Mouse (Mus musculus) lung, postnatal 0 days (tissue): ENCODE data around the gene Ermard. TPM values are rescaled to one million over a fixed set of nuclear protein-coding genes. Genes with fewer than 3 reads are reported as not detected.
A peak's percentile ranks its signal among the peaks of the same experiment; 100 is the strongest.

Experiments used
- ATAC-seq: fragments of 200-750 bp; cut with Nextera tagmentation; 2 replicates; pipeline ENCODE4 v1.8.0; 2017; ENCODE audit warnings: moderate library complexity
- DNase-seq: peaks from one replicate; pipeline ENCODE4 v3.0.0-alpha.2; 2016; ENCODE audit warnings: low spot score
- H3K27ac ChIP-seq: fragments of 300-500 bp; sonication (generic); 2 replicates; pipeline ENCODE4 v1.5.1; 2014; ENCODE audit warnings: antibody characterized with exemption, mild to moderate bottlenecking, low read length, mixed read lengths
- H3K27me3 ChIP-seq: fragments of 300-500 bp; sonication (generic); replicated peaks from 2 replicates; pipeline ENCODE4 v1.6.1; 2014; ENCODE audit warnings: low read length, mixed read lengths; ENCODE audit not compliant: insufficient read depth
- H3K36me3 ChIP-seq: fragments of 300-500 bp; sonication (generic); 2 replicates; pipeline ENCODE4 v1.6.1; 2014; ENCODE audit warnings: low read length, mixed read lengths; ENCODE audit not compliant: insufficient read depth
- H3K4me1 ChIP-seq: fragments of 300-500 bp; sonication (generic); 2 replicates; pipeline ENCODE4 v1.6.1; 2014; ENCODE audit warnings: antibody characterized with exemption, low read depth, low read length, mixed read lengths; ENCODE audit not compliant: insufficient read depth
- H3K4me2 ChIP-seq: fragments of 300-500 bp; sonication (generic); replicated peaks from 2 replicates; pipeline ENCODE4 v1.6.1; 2014; ENCODE audit warnings: low read depth, mild to moderate bottlenecking, low read length, moderate library complexity, mixed read lengths
- H3K4me3 ChIP-seq: fragments of 300-500 bp; sonication (generic); 2 replicates; pipeline ENCODE4 v1.5.1; 2014; ENCODE audit warnings: low read depth, low read length
- H3K9ac ChIP-seq: fragments of 300-500 bp; sonication (generic); replicated peaks from 2 replicates; pipeline ENCODE4 v1.6.1; 2014; ENCODE audit warnings: low read depth, mild to moderate bottlenecking
- H3K9me3 ChIP-seq: fragments of 300-500 bp; sonication (generic); 2 replicates; pipeline ENCODE4 v1.6.1; 2016; ENCODE audit warnings: low read length, mixed read lengths
- CTCF ChIP-seq: IDR thresholded peaks from 2 replicates; pipeline ENCODE4 v1.5.1; 2016; ENCODE audit warnings: antibody characterized with exemption, mild to moderate bottlenecking
- EP300 ChIP-seq: IDR thresholded peaks from 2 replicates; pipeline ENCODE4 v1.6.1; 2016; ENCODE audit warnings: antibody characterized with exemption, mild to moderate bottlenecking, control low read depth
- WGBS: fragments of 180-500 bp; shearing (Covaris S2); extraction: QIAGEN DNeasy Blood & Tissue Kit; methylation state at CpG from one replicate; pipeline ENCODE4 v1.1.7; 2014; 5-methylcytosine and 5-hydroxymethylcytosine counted together
- polyA plus RNA-seq: library from polyadenylated mRNA; unstranded; fragments of >200 nt; fragmentation: Nextera tagmentation; extraction: Ambion mirVana; gene quantifications from 2 replicates; pipeline ENCODE4 v1.2.1, GENCODE M21; 2015

Ermard gene
- polyA plus RNA-seq, 1 experiment from 2014 or later: 49.6 TPM

GRCm38 (mm10) chr17:15055925-15056324, 14.9 kb downstream of the Ermard start:
- Histone ChIP-seq H3K4me2 (no peak overlapping the region), H3K27me3 (no peaks in the 10 kb centered on the region), H3K9me3 (no peaks in the 10 kb centered on the region), H3K4me1 (no peaks in the 10 kb centered on the region), H3K27ac (no peak overlapping the region), H3K9ac (no peak overlapping the region), H3K36me3 (peaks cover 14% of the 10 kb centered on the region), H3K4me3 (no peak overlapping the region)
- 64% methylated on average over 4 of the region's 4 CpGs for WGBS
- ATAC-seq: no peak
- DNase-seq: no peak
- TF ChIP-seq CTCF (no peak), EP300 (no peak)

- WGBS: 58% methylated on average over 5 of the region's 5 CpGs
- Histone ChIP-seq H3K4me2 (no peak overlapping the region), H3K27ac (no peak overlapping the region), H3K4me1 (no peaks in the 10 kb centered on the region), H3K27me3 (no peaks in the 10 kb centered on the region), H3K4me3 (no peak overlapping the region), H3K36me3 (peaks cover 18% of the 10 kb centered on the region), H3K9ac (no peak overlapping the region), H3K9me3 (no peaks in the 10 kb centered on the region)
- ATAC-seq (peak; percentile 82), DNase-seq (peak; percentile 78)
- TF ChIP-seq CTCF (no peak), EP300 (no peak)
These were observed 17.2 kb downstream of the Ermard start for GRCm38 (mm10) chr17:15058161-15058591.

GRCm38 (mm10) chr17:15059646-15060045, 18.6 kb downstream of the Ermard start:
- no peak overlapping the region for H3K9ac ChIP-seq
- no peak for TF ChIP-seq CTCF
- TF ChIP-seq EP300: no peak
- WGBS: 96% methylated on average over 14 of the region's 14 CpGs
- no peak for ATAC-seq
- no peaks in the 10 kb centered on the region for H3K4me1 ChIP-seq
- H3K4me3 ChIP-seq: no peak overlapping the region
- no peaks in the 10 kb centered on the region for H3K27me3 ChIP-seq
- DNase-seq: no peak
- H3K9me3 ChIP-seq: no peaks in the 10 kb centered on the region
- no peak overlapping the region for H3K27ac ChIP-seq
- peaks cover 25% of the 10 kb centered on the region for H3K36me3 ChIP-seq
- H3K4me2 ChIP-seq: no peak overlapping the region

- 94% methylated on average over 6 of the region's 6 CpGs for WGBS
- no peak overlapping the region for H3K4me3 ChIP-seq
- H3K9me3 ChIP-seq: no peaks in the 10 kb centered on the region
- H3K4me2 ChIP-seq: no peak overlapping the region
- no peak for TF ChIP-seq EP300
- TF ChIP-seq CTCF: no peak
- peaks cover 28% of the 10 kb centered on the region for H3K36me3 ChIP-seq
- H3K27ac ChIP-seq: no peak overlapping the region
- H3K9ac ChIP-seq: no peak overlapping the region
- no peak for ATAC-seq
- no peaks in the 10 kb centered on the region for H3K4me1 ChIP-seq
- H3K27me3 ChIP-seq: no peaks in the 10 kb centered on the region
- no peak for DNase-seq
These were observed 19.3 kb downstream of the Ermard start for GRCm38 (mm10) chr17:15060356-15060755.

- 0 out of 2 replicates have a peak, but pooled peaks cover 14% of the 10 kb centered on the region for H3K36me3 ChIP-seq
- no peaks in the 10 kb centered on the region for H3K4me1 ChIP-seq
- H3K27me3 ChIP-seq: no peaks in the 10 kb centered on the region
- ATAC-seq (peak; percentile 81), DNase-seq (peak; percentile 90)
- 41% methylated on average over 13 of the region's 13 CpGs for WGBS
- no peak overlapping the region for H3K27ac ChIP-seq
- H3K4me3 ChIP-seq: no peak overlapping the region
- H3K9me3 ChIP-seq: no peaks in the 10 kb centered on the region
- H3K4me2 ChIP-seq: no peak overlapping the region
- TF ChIP-seq CTCF: peak; percentile 86
- no peak for TF ChIP-seq EP300
- H3K9ac ChIP-seq: no peak overlapping the region
These were observed 24.5 kb downstream of the Ermard start for GRCm38 (mm10) chr17:15065391-15066024.

GRCm38 (mm10) chr17:15066066-15066465, 25.1 kb downstream of the Ermard start:
- TF ChIP-seq EP300 (no peak), CTCF (no peak)
- peak; percentile 33; the same call in 1 of the 2 replicates for ATAC-seq
- H3K4me3 ChIP-seq: no peak overlapping the region

More at GRCm38 (mm10) chr17:15066066-15066465, 25.1 kb downstream of the Ermard start:
- H3K4me2 ChIP-seq: no peak overlapping the region
- no peak overlapping the region for H3K27ac ChIP-seq
- no peak overlapping the region for H3K9ac ChIP-seq
- WGBS: 59% methylated on average over 6 of the region's 6 CpGs
- H3K36me3 ChIP-seq: 0 out of 2 replicates have a peak, but pooled peaks cover 14% of the 10 kb centered on the region
- no peaks in the 10 kb centered on the region for H3K4me1 ChIP-seq
- peak; percentile 26 for DNase-seq
- H3K9me3 ChIP-seq: no peaks in the 10 kb centered on the region
- no peaks in the 10 kb centered on the region for H3K27me3 ChIP-seq
